Mouse (Mus musculus) thymus, adult 2 months (tissue): ENCODE data around the gene Anp32b. TPM values are rescaled to one million over a fixed set of nuclear protein-coding genes. Genes with fewer than 3 reads are reported as not detected.

ENCODE experiments used
- DNase-seq: peaks from one replicate; pipeline ENCODE4 v3.0.0; 2021
- H3K27ac ChIP-seq: fragments of 200-500 bp; 2 replicates; pipeline ENCODE4 v1.5.1; 2012; ENCODE audit warnings: low read length, control low read depth; ENCODE audit not compliant: control insufficient read depth, insufficient read depth
- H3K27me3 ChIP-seq: fragments of 200-500 bp; 2 replicates; pipeline ENCODE4 v1.6.1; 2012; ENCODE audit warnings: mild to moderate bottlenecking, low read length, moderate library complexity, mixed read lengths; ENCODE audit not compliant: control insufficient read depth, insufficient read depth
- H3K36me3 ChIP-seq: fragments of 200-500 bp; 2 replicates; pipeline ENCODE4 v1.6.1; 2012; ENCODE audit warnings: mild to moderate bottlenecking, low read length, moderate library complexity; ENCODE audit not compliant: control insufficient read depth, insufficient read depth
- H3K4me1 ChIP-seq: fragments of 200-500 bp; replicated peaks from 2 replicates; pipeline ENCODE4 v1.6.1; 2012; ENCODE audit warnings: low read length; ENCODE audit not compliant: control insufficient read depth, insufficient read depth
- H3K4me3 ChIP-seq: fragments of 200-500 bp; 2 replicates; pipeline ENCODE4 v1.5.1; 2012; ENCODE audit warnings: mild to moderate bottlenecking, low read length, control low read depth, moderate library complexity; ENCODE audit not compliant: control insufficient read depth, insufficient read depth
- CTCF ChIP-seq: fragments of 200-500 bp; IDR thresholded peaks from 2 replicates; pipeline ENCODE4 v1.5.1; 2012; ENCODE audit warnings: mild to moderate bottlenecking, control low read depth, low read length, moderate library complexity, borderline replicate concordance; ENCODE audit not compliant: control insufficient read depth, poor library complexity, insufficient read depth; ENCODE audit errors: extremely low read depth
- POLR2A ChIP-seq: fragments of 200-500 bp; IDR thresholded peaks from 2 replicates; pipeline ENCODE4 v1.6.1; 2012; ENCODE audit warnings: mild to moderate bottlenecking, low read length, control low read depth, moderate library complexity; ENCODE audit not compliant: control insufficient read depth, poor library complexity, insufficient read depth; ENCODE audit errors: extremely low read depth
- WGBS: fragments of 180-500 bp; shearing (Covaris S2); methylation state at CpG from one replicate; pipeline ENCODE4 v1.1.7; 2018; 5-methylcytosine and 5-hydroxymethylcytosine counted together
- polyA plus RNA-seq: library from polyadenylated mRNA; depleted of rRNA; stranded (reverse); fragments of >200 nt; gene quantifications from 2 replicates; pipeline ENCODE4 v1.2.3, GENCODE M21; 2012; rRNA removed

Anp32b gene
- polyA plus RNA-seq, 1 experiment = 52.6 TPM

GRCm38 (mm10) chr4:46520491-46520890 is 69.8 kb downstream of the Anp32b start:
- H3K4me1 ChIP-seq = peaks cover 20% of the 10 kb centered on the region
- H3K36me3 ChIP-seq = peaks cover 18% of the 10 kb centered on the region
- DNase-seq = no peak
- H3K27me3 ChIP-seq = no peaks in the 10 kb centered on the region
- no peak overlapping the region for H3K27ac ChIP-seq
- WGBS = 95% methylated on average over 2 of the region's 2 CpGs
- no peak overlapping the region for H3K4me3 ChIP-seq
- TF ChIP-seq POLR2A (no peak), CTCF (no peak)

DNA sequence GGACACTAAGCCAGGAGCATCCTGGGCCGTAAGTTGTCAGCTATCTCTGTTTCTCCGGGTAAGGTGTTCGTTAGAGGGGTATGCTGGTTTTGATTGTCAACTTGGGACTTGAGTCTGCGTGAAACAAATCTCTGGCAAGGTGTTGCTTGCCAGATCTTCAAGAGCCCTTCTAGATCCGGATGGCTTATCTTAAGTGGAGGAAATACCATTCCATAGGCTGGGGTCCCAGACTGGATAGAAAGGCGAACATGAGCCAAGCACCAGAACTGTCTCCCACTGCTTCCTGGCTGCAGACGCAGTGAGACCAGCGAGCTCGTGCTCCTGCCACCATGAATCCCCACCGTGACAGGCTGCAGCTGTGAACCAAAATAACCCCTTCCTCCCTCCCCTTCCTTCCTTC is 70.8 kb downstream of the Anp32b start:
- TF ChIP-seq POLR2A (no peak), CTCF (no peak)
- peaks cover 18% of the 10 kb centered on the region for H3K36me3 ChIP-seq
- WGBS = 95% methylated on average over 10 of the region's 10 CpGs
- no peak overlapping the region for H3K27ac ChIP-seq
- no peak overlapping the region for H3K4me3 ChIP-seq
- H3K27me3 ChIP-seq = no peaks in the 10 kb centered on the region
- peaks cover 22% of the 10 kb centered on the region for H3K4me1 ChIP-seq
- DNase-seq = no peak

Other genes with a start within 250 kb of the Anp32b start
- 0.28 and 0.57 TPM in 2 replicates for gene Foxe1, start 107.3 kb upstream of the Anp32b start, polyA plus RNA-seq
- 11.9 and 13.5 TPM in 2 replicates for gene Trmo, start 61.5 kb upstream of the Anp32b start, polyA plus RNA-seq
- 0.93 and 1.3 TPM in 2 replicates for gene Hemgn, start 37.4 kb upstream of the Anp32b start, polyA plus RNA-seq
- 52.3 and 53.4 TPM in 2 replicates for gene Nans, start 38.3 kb downstream of the Anp32b start, polyA plus RNA-seq
- gene Trim14, start 85.2 kb downstream of the Anp32b start, polyA plus RNA-seq = 27.3 and 38.2 TPM in 2 replicates
- 13.5 and 15.9 TPM in 2 replicates for gene Coro2a, start 151.3 kb downstream of the Anp32b start, polyA plus RNA-seq
- gene Tbc1d2, start 199.3 kb downstream of the Anp32b start, polyA plus RNA-seq = 1.7 and 2.0 TPM in 2 replicates